Mouse (Mus musculus): ENCODE measurements at regions not wholly inside any gene's neighbourhood (a gene's known extent, or its start where the extent isn't known, plus 50 kb on each side); places are given as distances from the start of the nearest gene placed in this dataset.
"Not testable (repeated sequence)": the region's sequence is repeated elsewhere in the genome, so short reads cannot be mapped to it uniquely, and the experiment has no call there.

DNA sequence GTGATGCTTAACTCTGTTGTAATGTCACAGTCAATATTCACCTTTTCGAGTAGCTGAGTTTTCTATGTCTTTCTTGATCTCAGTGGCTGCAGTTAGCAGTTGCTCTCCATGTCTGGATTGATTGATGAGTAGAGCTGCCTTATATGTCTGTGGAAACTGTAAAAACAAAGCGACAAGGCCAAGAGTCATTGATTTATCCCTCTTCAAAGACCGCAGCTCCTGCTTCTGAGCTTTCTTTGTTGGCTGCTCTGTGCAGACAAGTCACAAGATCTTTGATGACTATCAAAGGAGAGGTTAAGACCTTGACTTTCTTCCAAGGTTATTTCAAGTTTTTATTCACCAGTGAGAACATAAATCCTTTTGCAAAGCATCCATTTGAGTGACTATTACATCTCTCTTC lies 395.2 kb downstream of the Rad51ap2 start:
- Histone ChIP-seq H3K27me3 (ENCODE audit: insufficient read depth, low read length) (no peaks in the 10 kb centered on the region), H3K4me3 (ENCODE audit: low read length) (no peak overlapping the region), H3K27ac (no peak overlapping the region), H3K4me2 (ENCODE audit: low read depth, low read length) (no peak overlapping the region), H3K9ac (replicated peaks; ENCODE audit: low read length) (no peak overlapping the region), H3K4me1 (ENCODE audit: insufficient read depth, low read length) (no peaks in the 10 kb centered on the region), H3K36me3 (ENCODE audit: insufficient read depth, low read length) (no peaks in the 10 kb centered on the region), H3K9me3 (ENCODE audit: low read length) (no peaks in the 10 kb centered on the region)
- WGBS: 65% methylated on average over 3 of the region's 3 CpGs
- TF ChIP-seq CTCF (IDR thresholded peaks at IDR 0.05; ENCODE audit: low read depth): no peak
- DNase-seq (ENCODE audit: low spot score) (no peak), ATAC-seq (no peak)

DNA sequence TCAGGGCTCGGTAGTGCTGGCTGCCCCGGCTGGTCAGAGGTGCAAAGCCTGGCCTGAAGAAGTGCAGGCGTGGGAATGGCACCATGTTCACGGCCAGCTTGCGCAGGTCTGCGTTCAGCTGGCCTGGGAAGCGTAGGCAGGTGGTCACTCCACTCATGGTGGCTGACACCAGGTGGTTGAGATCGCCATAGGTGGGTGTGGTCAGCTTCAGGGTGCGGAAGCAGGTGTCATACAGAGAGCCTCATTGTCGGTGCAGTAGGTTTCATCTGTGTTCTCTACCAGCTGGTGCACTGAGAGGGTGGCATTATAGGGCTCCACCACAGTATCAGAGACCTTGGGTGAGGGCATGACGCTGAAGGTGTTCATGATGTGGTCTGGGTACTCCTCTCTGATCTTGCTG lies 380.1 kb upstream of the Fam49a start:
- not testable (repeated sequence) for H3K27ac ChIP-seq; ATAC-seq; DNase-seq (ENCODE audit: low spot score); H3K9me3 ChIP-seq (ENCODE audit: low read length); H3K9ac ChIP-seq (replicated peaks; ENCODE audit: low read length); H3K4me1 ChIP-seq (ENCODE audit: insufficient read depth, low read length); H3K4me2 ChIP-seq (ENCODE audit: low read depth, low read length); H3K27me3 ChIP-seq (ENCODE audit: insufficient read depth, low read length); H3K36me3 ChIP-seq (ENCODE audit: insufficient read depth, low read length); H3K4me3 ChIP-seq (ENCODE audit: low read length)
- WGBS: 92% methylated on average over 10 of the region's 11 CpGs

DNA sequence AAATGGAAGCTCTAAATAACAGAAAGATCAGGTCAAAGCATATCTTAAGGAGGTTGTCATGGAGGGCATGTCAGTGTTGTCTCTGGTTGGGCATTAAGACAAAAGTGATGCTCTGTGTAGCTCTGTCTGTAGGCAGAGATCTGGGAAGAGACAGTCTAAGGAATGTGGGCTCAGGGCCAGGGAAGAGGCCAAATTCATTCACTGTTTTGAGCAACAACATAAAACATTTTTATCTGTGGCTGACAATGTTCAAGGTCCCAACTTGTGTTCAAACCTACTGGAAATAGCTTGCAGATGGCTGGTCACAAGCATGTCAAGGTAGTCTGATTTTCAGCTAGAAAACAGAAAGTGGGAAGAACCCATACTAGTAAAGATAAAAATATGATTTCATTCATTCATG lies 374.6 kb upstream of the Fam49a start:
- DNase-seq (ENCODE audit: low spot score) (no peak), ATAC-seq (no peak; the same call in 1 of the 2 replicates)
- no peak overlapping the region for H3K27ac ChIP-seq
- H3K4me1 ChIP-seq (ENCODE audit: insufficient read depth, low read length): no peaks in the 10 kb centered on the region
- no peak overlapping the region for H3K4me3 ChIP-seq (ENCODE audit: low read length)
- no peaks in the 10 kb centered on the region for H3K9me3 ChIP-seq (ENCODE audit: low read length)
- TF ChIP-seq CTCF (IDR thresholded peaks at IDR 0.05; ENCODE audit: low read depth): no peak
- H3K36me3 ChIP-seq (ENCODE audit: insufficient read depth, low read length): no peaks in the 10 kb centered on the region
- H3K4me2 ChIP-seq (ENCODE audit: low read depth, low read length): no peak overlapping the region
- H3K9ac ChIP-seq (replicated peaks; ENCODE audit: low read length): no peak overlapping the region
- no peaks in the 10 kb centered on the region for H3K27me3 ChIP-seq (ENCODE audit: insufficient read depth, low read length)

DNA sequence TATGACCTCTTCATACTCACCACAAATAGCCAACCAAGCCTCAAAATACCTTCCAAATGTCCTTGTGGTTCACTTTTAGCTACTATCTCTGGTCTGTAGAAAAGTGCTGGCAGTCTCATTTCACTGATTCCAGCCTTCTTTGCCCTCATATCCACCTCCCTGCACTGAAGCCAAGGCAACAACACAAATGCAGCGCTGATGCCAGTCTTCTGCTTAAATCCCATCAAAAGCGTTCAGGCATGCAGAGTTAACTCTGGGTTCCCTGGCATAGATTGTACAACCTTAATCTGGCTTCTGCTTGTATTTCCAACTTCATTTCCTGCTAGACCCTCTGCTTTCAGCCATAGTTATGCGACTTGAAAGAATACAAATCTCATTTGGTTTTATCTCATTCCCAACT lies 362.9 kb upstream of the Fam49a start:
- Histone ChIP-seq H3K27ac (no peak overlapping the region), H3K4me1 (ENCODE audit: insufficient read depth, low read length) (no peaks in the 10 kb centered on the region), H3K4me2 (ENCODE audit: low read depth, low read length) (no peak overlapping the region), H3K9ac (replicated peaks; ENCODE audit: low read length) (no peak overlapping the region), H3K27me3 (ENCODE audit: insufficient read depth, low read length) (no peaks in the 10 kb centered on the region), H3K4me3 (ENCODE audit: low read length) (no peak overlapping the region), H3K36me3 (ENCODE audit: insufficient read depth, low read length) (no peaks in the 10 kb centered on the region), H3K9me3 (ENCODE audit: low read length) (no peaks in the 10 kb centered on the region)
- TF ChIP-seq CTCF (IDR thresholded peaks at IDR 0.05; ENCODE audit: low read depth): no peak
- 55% methylated on average over 3 of the region's 3 CpGs for whole genome bisulfite sequencing
- ATAC-seq: no peak
- DNase-seq (ENCODE audit: low spot score): peak; percentile 22

DNA sequence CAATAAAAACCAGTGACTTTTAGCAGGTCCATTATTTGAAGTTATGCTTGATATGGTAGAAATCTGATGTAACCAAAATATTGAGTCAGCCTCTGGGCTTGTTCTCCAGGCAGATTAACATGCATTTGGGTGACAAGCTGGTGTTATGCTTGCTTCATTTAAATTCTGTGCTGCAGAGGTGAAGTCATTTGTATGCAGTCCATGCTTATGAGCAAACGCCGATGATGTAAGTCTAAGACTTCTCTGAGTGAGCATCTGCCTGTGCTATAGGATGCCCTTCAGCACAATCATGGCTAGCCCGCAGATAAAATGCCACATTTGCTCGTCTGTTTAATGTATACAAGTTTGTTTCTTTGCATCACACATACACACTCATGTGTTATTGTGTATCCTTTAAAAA lies 355.4 kb upstream of the Fam49a start:
- H3K9ac ChIP-seq (replicated peaks; ENCODE audit: low read length): no peak overlapping the region
- H3K27me3 ChIP-seq (ENCODE audit: insufficient read depth, low read length): no peaks in the 10 kb centered on the region
- 43% methylated on average over 4 of the region's 4 CpGs for WGBS
- no peaks in the 10 kb centered on the region for H3K4me1 ChIP-seq (ENCODE audit: insufficient read depth, low read length)
- DNase-seq (ENCODE audit: low spot score): peak; percentile 37
- no peak for TF ChIP-seq CTCF (IDR thresholded peaks at IDR 0.05; ENCODE audit: low read depth)
- H3K27ac ChIP-seq: no peak overlapping the region
- no peak overlapping the region for H3K4me3 ChIP-seq (ENCODE audit: low read length)
- no peaks in the 10 kb centered on the region for H3K9me3 ChIP-seq (ENCODE audit: low read length)
- no peak overlapping the region for H3K4me2 ChIP-seq (ENCODE audit: low read depth, low read length)
- ATAC-seq: peak; percentile 87
- no peaks in the 10 kb centered on the region for H3K36me3 ChIP-seq (ENCODE audit: insufficient read depth, low read length)
